Mouse (Mus musculus) inflammation-experienced regulatory T-cells, adult 16 weeks (primary cell): Measurements from ENCODE around the gene Tmem128. TPM values are rescaled to one million over a fixed set of nuclear protein-coding genes. Genes with fewer than 3 reads are reported as not detected.

Source experiments
- polyA plus RNA-seq: library from polyadenylated mRNA; unstranded; fragments of 100-300 nt; shearing (Covaris generic); gene quantifications from one replicate; pipeline ENCODE4 v1.2.1, GENCODE M21; 2017

The Tmem128 gene
- polyA plus RNA-seq, result 123 TPM

GRCm38 (mm10) chr5:38260107-38260682 is at the start of gene Tmem128:
TSS of gene Tmem128 (plus strand) at chr5:38260185.

DNA sequence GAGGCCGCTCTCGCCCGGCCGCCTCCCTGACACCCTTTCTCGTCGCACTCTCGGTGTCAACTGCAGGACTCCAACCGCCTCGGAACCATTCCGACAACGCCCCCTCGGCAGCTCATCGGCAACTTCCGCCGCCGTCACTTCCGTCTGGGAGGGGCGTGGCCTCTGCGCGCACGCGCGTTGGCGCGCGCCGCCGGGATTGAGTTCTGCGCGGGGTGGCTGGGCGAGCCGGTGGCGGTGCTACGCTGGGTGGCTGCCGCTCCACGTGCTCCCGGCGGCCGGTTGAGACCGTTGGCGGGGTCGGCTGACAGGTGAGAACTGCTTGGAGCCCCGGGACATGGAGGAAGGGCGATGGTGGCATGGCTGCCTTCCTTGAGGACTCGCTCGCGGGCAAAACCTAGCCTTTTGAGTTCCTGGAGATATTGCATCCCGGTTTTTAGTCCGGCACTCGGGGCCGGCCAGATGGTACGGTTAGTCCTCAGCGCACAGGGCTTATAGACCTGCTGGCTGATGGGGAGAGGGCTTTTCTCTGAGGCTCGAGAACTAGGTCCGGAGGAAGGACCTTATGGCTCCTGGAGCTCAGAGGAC is 39.6 kb upstream of the Tmem128 start, which contains the start of the genes Zbtb49 and Lyar:
Gene Zbtb49 (minus strand): TSS at position 130 of the 585 bp plus-strand sequence.
Gene Lyar (plus strand): TSS at position 143 of the 585 bp plus-strand sequence.

DNA sequence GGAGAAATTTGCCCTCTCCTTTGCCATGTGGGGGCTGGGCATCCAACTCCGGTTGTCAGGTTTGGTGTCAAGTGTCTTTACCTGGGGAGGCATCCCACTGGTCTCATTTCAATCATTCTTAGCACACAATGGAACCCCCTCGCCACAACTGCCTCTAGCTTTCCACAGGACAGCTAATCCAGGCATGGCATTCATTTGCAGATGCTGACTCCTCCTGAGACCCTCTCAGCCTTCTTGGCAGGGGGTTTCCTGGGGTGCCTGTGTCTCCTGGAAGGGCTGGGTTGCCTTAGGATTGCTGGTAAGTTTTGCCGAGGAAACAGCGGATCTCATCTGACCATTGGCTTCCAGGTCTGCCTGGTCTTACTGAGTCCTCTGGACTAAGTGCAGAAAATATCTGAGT is 15.8 kb downstream of the Tmem128 start, which contains the start of gene Otop1:
Gene Otop1 (plus strand): TSS at position 202 of the 400 bp plus-strand sequence.

Other genes with a start within 250 kb of the Tmem128 start
- 45.4 TPM for gene Stx18, start 221.4 kb upstream of the Tmem128 start, polyA plus RNA-seq
- gene Nsg1, start 100.3 kb upstream of the Tmem128 start, polyA plus RNA-seq, result 0.37 TPM
- 26.6 TPM for gene Zbtb49, start 39.7 kb upstream of the Tmem128 start, polyA plus RNA-seq
- gene Lyar, start 39.7 kb upstream of the Tmem128 start, polyA plus RNA-seq, result 40.8 TPM
- not detected for gene Otop1, start 15.8 kb downstream of the Tmem128 start, polyA plus RNA-seq
- not detected for gene Drd5, start 59.2 kb downstream of the Tmem128 start, polyA plus RNA-seq
- 8.8 TPM for gene Slc2a9, start 243.0 kb downstream of the Tmem128 start, polyA plus RNA-seq